Mouse (Mus musculus) small intestine, adult 2 months (tissue): ENCODE measurements at regions not wholly inside any gene's neighbourhood (a gene's known extent, or its start where the extent isn't known, plus 50 kb on each side); places are given as distances from the start of the nearest gene placed in this dataset.

Source experiments
- H3K27ac ChIP-seq: fragments of 200-500 bp; 2 replicates; pipeline ENCODE4 v1.5.1; 2012; ENCODE audit warnings: low read depth, low read length, control low read depth, inconsistent platforms; ENCODE audit not compliant: insufficient read depth
- H3K27me3 ChIP-seq: fragments of 200-500 bp; 2 replicates; pipeline ENCODE4 v1.6.1; 2012; ENCODE audit warnings: mild to moderate bottlenecking, moderate library complexity, low read length, inconsistent platforms; ENCODE audit not compliant: control insufficient read depth, insufficient read depth
- H3K36me3 ChIP-seq: fragments of 200-500 bp; 2 replicates; pipeline ENCODE4 v1.6.1; 2012; ENCODE audit warnings: mild to moderate bottlenecking, low read length, control low read depth, inconsistent platforms; ENCODE audit not compliant: control insufficient read depth, insufficient read depth
- H3K4me1 ChIP-seq: fragments of 200-500 bp; 2 replicates; pipeline ENCODE4 v1.6.1; 2012; ENCODE audit warnings: low read length, inconsistent platforms, mixed read lengths; ENCODE audit not compliant: control insufficient read depth, insufficient read depth, insufficient read length
- H3K4me3 ChIP-seq: fragments of 200-500 bp; 2 replicates; pipeline ENCODE4 v1.5.1; 2012; ENCODE audit warnings: low read depth, mild to moderate bottlenecking, control low read depth, inconsistent platforms, low read length, moderate library complexity
- CTCF ChIP-seq: fragments of 200-500 bp; IDR thresholded peaks from 2 replicates; pipeline ENCODE4 v1.5.1; 2012; ENCODE audit warnings: low read depth, mild to moderate bottlenecking, control low read depth, inconsistent platforms, low read length, moderate library complexity, mixed read lengths; ENCODE audit not compliant: insufficient replicate concordance, insufficient read length; ENCODE audit errors: extremely low read depth
- POLR2A ChIP-seq: fragments of 200-500 bp; IDR thresholded peaks from 2 replicates; pipeline ENCODE4 v1.6.1; 2012; ENCODE audit warnings: low read depth, mild to moderate bottlenecking, control low read depth, inconsistent platforms, low read length, moderate library complexity
- WGBS: fragments of 180-500 bp; shearing (Covaris S2); methylation state at CpG from one replicate; pipeline ENCODE4 v1.1.7; 2018; 5-methylcytosine and 5-hydroxymethylcytosine counted together

GRCm38 (mm10) chr15:97455672-97456071 lies 208.6 kb upstream of the Amigo2 start:
- no peaks in the 10 kb centered on the region for H3K27me3 ChIP-seq
- no peak overlapping the region for H3K4me3 ChIP-seq
- no peaks in the 10 kb centered on the region for H3K36me3 ChIP-seq
- H3K4me1 ChIP-seq, result no peaks in the 10 kb centered on the region
- H3K27ac ChIP-seq, result no peak overlapping the region
- WGBS, result 61% methylated on average over 5 of the region's 5 CpGs
- no peak for TF ChIP-seq CTCF

DNA sequence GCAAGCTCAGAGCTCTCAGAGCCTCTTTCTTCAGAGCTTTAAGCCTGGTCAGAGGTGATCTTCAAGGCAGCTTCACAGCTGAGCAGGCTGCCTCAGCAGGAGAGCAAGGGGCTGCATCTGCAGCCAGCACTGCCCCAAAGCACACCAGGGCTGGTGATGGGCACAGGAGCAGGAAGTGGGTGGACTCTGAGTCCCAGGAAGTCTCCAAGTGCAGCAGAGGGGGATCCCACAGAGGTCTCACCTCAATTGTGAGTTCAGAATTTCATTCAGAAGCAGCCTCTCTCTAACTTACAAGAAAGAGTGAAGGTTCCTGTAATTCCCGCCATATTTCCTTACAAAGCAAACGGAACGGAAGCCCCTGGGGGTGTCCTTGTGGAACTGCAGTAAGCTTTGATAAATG lies 202.6 kb upstream of the Amigo2 start:
- TF ChIP-seq POLR2A, result no peak
- no peak for TF ChIP-seq CTCF
- WGBS, result 84% methylated on average over 3 of the region's 3 CpGs
- no peaks in the 10 kb centered on the region for H3K27me3 ChIP-seq
- no peak overlapping the region for H3K4me3 ChIP-seq
- H3K4me1 ChIP-seq, result peaks cover 2% of the 10 kb centered on the region; the same call in 1 of the 2 replicates
- no peak overlapping the region for H3K27ac ChIP-seq
- no peaks in the 10 kb centered on the region for H3K36me3 ChIP-seq

DNA sequence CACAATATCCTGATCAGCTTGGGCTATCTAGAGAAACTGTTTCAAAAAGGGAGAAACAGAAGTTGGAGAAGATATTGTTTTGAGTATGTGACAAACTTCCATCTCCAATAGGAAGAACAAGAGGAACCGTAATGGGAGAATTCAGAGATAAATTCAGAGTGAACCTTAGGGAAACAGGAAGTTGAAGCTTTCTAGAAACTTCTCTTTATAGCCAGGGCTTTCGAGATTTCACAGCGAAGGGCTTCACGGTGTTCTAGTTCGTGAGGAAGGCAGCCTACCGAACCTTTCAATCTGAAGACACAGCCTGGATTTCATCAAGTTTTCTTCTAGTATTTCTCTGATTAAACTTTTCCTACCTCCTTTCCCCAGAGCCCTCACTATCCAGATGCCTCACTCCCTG lies 201.9 kb upstream of the Amigo2 start:
- Histone ChIP-seq H3K27me3 (no peaks in the 10 kb centered on the region), H3K4me1 (peaks cover 2% of the 10 kb centered on the region; the same call in 1 of the 2 replicates), H3K36me3 (no peaks in the 10 kb centered on the region), H3K27ac (no peak overlapping the region), H3K4me3 (no peak overlapping the region)
- no peak for TF ChIP-seq POLR2A
- TF ChIP-seq CTCF, result no peak
- WGBS, result 75% methylated on average over 6 of the region's 6 CpGs

DNA sequence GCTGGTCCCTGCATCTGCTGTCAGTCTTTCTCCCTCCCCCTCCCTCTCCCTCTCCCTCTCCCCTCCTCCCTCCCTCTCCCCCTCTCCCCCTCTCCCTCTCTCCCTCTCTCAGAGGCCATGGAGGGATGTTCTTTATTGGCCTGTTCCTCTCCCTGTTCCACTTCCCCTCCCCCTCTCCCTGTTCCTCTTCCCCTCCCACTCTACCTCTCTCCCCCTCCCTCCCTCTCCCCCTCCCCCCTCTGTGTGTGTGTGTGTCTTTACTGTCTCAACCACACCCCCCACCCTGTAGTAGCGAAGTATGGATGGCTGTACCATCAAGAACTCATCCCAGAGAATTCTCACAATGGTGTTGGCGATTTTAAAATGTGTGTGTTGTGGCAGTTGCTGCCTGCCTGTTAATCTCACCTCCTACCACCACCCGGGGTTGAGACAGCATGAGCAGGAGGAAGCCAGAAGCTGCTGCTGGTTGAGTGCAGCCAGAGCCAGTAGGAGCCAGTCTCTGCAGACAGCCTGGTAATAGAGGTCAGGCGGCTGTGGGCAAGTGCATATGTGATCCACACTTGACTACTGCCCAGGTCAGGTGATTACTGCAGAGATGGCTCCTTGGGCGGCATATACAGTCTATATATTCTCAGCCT lies 201.3 kb upstream of the Amigo2 start:
- peaks cover 2% of the 10 kb centered on the region; the same call in 1 of the 2 replicates for H3K4me1 ChIP-seq
- no peak overlapping the region for H3K4me3 ChIP-seq
- no peaks in the 10 kb centered on the region for H3K27me3 ChIP-seq
- 68% methylated on average over 5 of the region's 5 CpGs for WGBS
- no peak for TF ChIP-seq CTCF
- no peak for TF ChIP-seq POLR2A
- H3K36me3 ChIP-seq, result no peaks in the 10 kb centered on the region
- H3K27ac ChIP-seq, result no peak overlapping the region

DNA sequence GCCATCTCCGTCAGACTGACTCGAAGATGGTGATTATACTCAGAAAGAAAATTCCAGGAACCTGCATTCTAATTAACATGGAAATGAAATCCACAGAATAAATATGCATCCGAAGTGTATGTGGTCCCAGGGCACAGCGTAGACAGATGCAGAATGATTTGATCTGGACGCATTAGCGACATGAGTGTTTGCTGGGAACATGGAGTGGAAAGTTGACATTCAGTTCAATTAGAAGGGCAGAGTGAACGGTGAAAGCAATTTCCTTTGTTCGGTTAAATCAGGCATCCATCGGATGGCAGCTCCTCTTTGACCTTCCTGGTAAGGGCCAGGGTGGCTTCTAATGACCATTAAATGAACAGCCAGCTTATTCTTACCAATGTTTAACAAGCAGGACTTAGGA lies 199.1 kb upstream of the Amigo2 start:
- no peak for TF ChIP-seq CTCF
- no peak for TF ChIP-seq POLR2A
- Histone ChIP-seq H3K4me1 (peaks cover 2% of the 10 kb centered on the region; the same call in 1 of the 2 replicates), H3K27ac (no peak overlapping the region), H3K36me3 (no peaks in the 10 kb centered on the region), H3K27me3 (no peaks in the 10 kb centered on the region), H3K4me3 (no peak overlapping the region)
- 85% methylated on average over 9 of the region's 9 CpGs for WGBS

GRCm38 (mm10) chr15:97438235-97438760 lies 191.2 kb upstream of the Amigo2 start:
- H3K27me3 ChIP-seq, result no peaks in the 10 kb centered on the region
- 84% methylated on average over 5 of the region's 5 CpGs for WGBS
- H3K27ac ChIP-seq, result no peak overlapping the region
- no peak overlapping the region for H3K4me3 ChIP-seq
- no peaks in the 10 kb centered on the region for H3K36me3 ChIP-seq
- no peaks in the 10 kb centered on the region for H3K4me1 ChIP-seq
- no peak for TF ChIP-seq CTCF
- no peak for TF ChIP-seq POLR2A
